Mouse (Mus musculus) heart, embryonic 14.5 days (tissue): ENCODE measurements at regions not wholly inside any gene's neighbourhood (a gene's known extent, or its start where the extent isn't known, plus 50 kb on each side); places are given as distances from the start of the nearest gene placed in this dataset.

ENCODE experiments used
- ATAC-seq: fragments of 200-750 bp; cut with Nextera tagmentation; 2 replicates; pipeline ENCODE4 v1.8.0; 2017; ENCODE audit warnings: low read depth, moderate TSS enrichment; ENCODE audit not compliant: insufficient number of reproducible peaks, insufficient read depth, low FRiP score
- H3K27ac ChIP-seq, 2 experiments: fragments of 200-500 bp in 1 of 2; fragments of 300-500 bp in 1 of 2; sonication (generic) in 1 of 2; replicated peaks in 1 of 2; 2 replicates each; pipeline ENCODE4 v1.5.1; 2012 to 2014; ENCODE audit warnings: low read depth in 2 of 2, low read length in 2 of 2, control low read depth in 1 of 2, mild to moderate bottlenecking in 1 of 2, mixed read lengths in 1 of 2; ENCODE audit not compliant: control insufficient read depth in 1 of 2, insufficient read depth in 1 of 2
- H3K27me3 ChIP-seq: fragments of 300-500 bp; sonication (generic); 2 replicates; pipeline ENCODE4 v1.6.1; 2014; ENCODE audit warnings: mild to moderate bottlenecking, low read length, control low read depth; ENCODE audit not compliant: control insufficient read depth, insufficient read depth
- H3K36me3 ChIP-seq: fragments of 300-500 bp; sonication (generic); 2 replicates; pipeline ENCODE4 v1.6.1; 2014; ENCODE audit warnings: mild to moderate bottlenecking, control low read depth, low read length, mixed read lengths; ENCODE audit not compliant: control insufficient read depth, insufficient read depth
- H3K4me1 ChIP-seq, 2 experiments: fragments of 200-500 bp in 1 of 2; fragments of 300-500 bp in 1 of 2; sonication (generic) in 1 of 2; 2 replicates each; pipeline ENCODE4 v1.6.1; 2012 to 2014; ENCODE audit warnings: low read length in 2 of 2, control low read depth in 1 of 2, mixed read lengths in 1 of 2; ENCODE audit not compliant: control insufficient read depth in 2 of 2, insufficient read depth in 2 of 2
- H3K4me2 ChIP-seq: fragments of 300-500 bp; sonication (generic); 2 replicates; pipeline ENCODE4 v1.6.1; 2014; ENCODE audit warnings: mild to moderate bottlenecking, low read length
- H3K4me3 ChIP-seq, 2 experiments: fragments of 200-500 bp in 1 of 2; fragments of 300-500 bp in 1 of 2; sonication (generic) in 1 of 2; 2 replicates each; pipeline ENCODE4 v1.5.1; 2012 to 2014; ENCODE audit warnings: low read length in 2 of 2, mild to moderate bottlenecking in 2 of 2, control low read depth in 1 of 2, low read depth in 1 of 2, moderate library complexity in 1 of 2; ENCODE audit not compliant: control insufficient read depth in 1 of 2, insufficient read depth in 1 of 2
- H3K9ac ChIP-seq: fragments of 300-500 bp; sonication (generic); 2 replicates; pipeline ENCODE4 v1.6.1; 2014; ENCODE audit warnings: mild to moderate bottlenecking, low read length
- H3K9me3 ChIP-seq: fragments of 300-500 bp; sonication (generic); 2 replicates; pipeline ENCODE4 v1.6.1; 2016; ENCODE audit warnings: low read length, control low read depth; ENCODE audit not compliant: control insufficient read depth
- WGBS: fragments of 180-500 bp; shearing (Covaris S2); extraction: QIAGEN DNeasy Blood & Tissue Kit; methylation state at CpG from one replicate; pipeline ENCODE4 v1.1.7; 2014; 5-methylcytosine and 5-hydroxymethylcytosine counted together

- Histone ChIP-seq H3K9me3 (no peaks in the 10 kb centered on the region), H3K4me2 (no peak overlapping the region), H3K36me3 (no peaks in the 10 kb centered on the region), H3K4me1 (peaks cover 13 to 26% of the 10 kb centered on the region in 2 experiments), H3K27ac (no peak overlapping the region), H3K4me3 (no peak overlapping the region), H3K27me3 (no peaks in the 10 kb centered on the region), H3K9ac (no peak overlapping the region)
- no peak for ATAC-seq
- WGBS, result 58% methylated on average over 3 of the region's 3 CpGs
Observed at GRCm38 (mm10) chr4:81996445-81996844, 553.8 kb upstream of the Mpdz start.

- ATAC-seq, result no peak
- Histone ChIP-seq H3K27ac (no peak overlapping the region), H3K9me3 (no peaks in the 10 kb centered on the region), H3K4me1 (peaks cover 5 to 16% of the 10 kb centered on the region in 2 experiments), H3K36me3 (no peaks in the 10 kb centered on the region), H3K27me3 (no peaks in the 10 kb centered on the region), H3K4me2 (no peak overlapping the region), H3K4me3 (no peak overlapping the region), H3K9ac (no peak overlapping the region)
- WGBS, result 83% methylated on average over 3 of the region's 3 CpGs
Observed at GRCm38 (mm10) chr4:81995243-81995642, 552.6 kb upstream of the Mpdz start.

GRCm38 (mm10) chr4:81988796-81989195 lies 546.2 kb upstream of the Mpdz start:
- ATAC-seq, result no peak
- Histone ChIP-seq H3K4me1 (peaks cover 0 to 4% of the 10 kb centered on the region in 2 experiments; a peak in 2 of 4 replicates), H3K27me3 (no peaks in the 10 kb centered on the region), H3K27ac (no peak overlapping the region), H3K4me2 (no peak overlapping the region), H3K9ac (no peak overlapping the region), H3K4me3 (no peak overlapping the region), H3K36me3 (no peaks in the 10 kb centered on the region), H3K9me3 (no peaks in the 10 kb centered on the region)
- WGBS, result 79% methylated on average over 2 of the region's 2 CpGs

GRCm38 (mm10) chr4:81986616-81987015 lies 544.0 kb upstream of the Mpdz start:
- Histone ChIP-seq H3K9ac (no peak overlapping the region), H3K4me1 (no peaks in the 10 kb centered on the region), H3K27ac (no peak overlapping the region), H3K36me3 (no peaks in the 10 kb centered on the region), H3K4me2 (no peak overlapping the region), H3K27me3 (no peaks in the 10 kb centered on the region), H3K9me3 (no peaks in the 10 kb centered on the region), H3K4me3 (no peak overlapping the region)
- WGBS, result 61% methylated on average over 4 of the region's 4 CpGs
- ATAC-seq, result no peak

- no peaks in the 10 kb centered on the region for H3K36me3 ChIP-seq
- H3K27ac ChIP-seq, result no peak overlapping the region
- ATAC-seq, result no peak
- no peaks in the 10 kb centered on the region; a peak in 1 of 4 replicates for H3K4me1 ChIP-seq
- no peak overlapping the region for H3K9ac ChIP-seq
- no peak overlapping the region for H3K4me2 ChIP-seq
- H3K4me3 ChIP-seq, result no peak overlapping the region
- 92% methylated on average over 1 of the region's 1 CpGs for WGBS
- H3K9me3 ChIP-seq, result no peaks in the 10 kb centered on the region
- no peaks in the 10 kb centered on the region for H3K27me3 ChIP-seq
Observed at GRCm38 (mm10) chr4:81981811-81982210, 539.2 kb upstream of the Mpdz start.

GRCm38 (mm10) chr4:81970472-81970871 lies 527.9 kb upstream of the Mpdz start:
- Histone ChIP-seq H3K36me3 (no peaks in the 10 kb centered on the region), H3K4me1 (peaks cover 2 to 4% of the 10 kb centered on the region in 2 experiments; a peak in 1 of 4 replicates), H3K4me3 (no peak overlapping the region), H3K9me3 (no peaks in the 10 kb centered on the region), H3K27me3 (no peaks in the 10 kb centered on the region), H3K9ac (no peak overlapping the region), H3K4me2 (no peak overlapping the region), H3K27ac (no peak overlapping the region)
- no peak for ATAC-seq
- WGBS, result 79% methylated on average over 10 of the region's 10 CpGs

- Histone ChIP-seq H3K4me1 (peaks cover 2 to 4% of the 10 kb centered on the region in 2 experiments; a peak in 1 of 4 replicates), H3K4me2 (no peak overlapping the region), H3K9ac (no peak overlapping the region), H3K9me3 (no peaks in the 10 kb centered on the region), H3K27me3 (no peaks in the 10 kb centered on the region), H3K4me3 (no peak overlapping the region), H3K36me3 (no peaks in the 10 kb centered on the region), H3K27ac (no peak overlapping the region)
- 43% methylated on average over 3 of the region's 3 CpGs for WGBS
- no peak for ATAC-seq
Observed at GRCm38 (mm10) chr4:81969621-81970115, 527.1 kb upstream of the Mpdz start.

- H3K36me3 ChIP-seq, result no peaks in the 10 kb centered on the region
- WGBS, result 67% methylated on average over 1 of the region's 1 CpGs
- H3K4me3 ChIP-seq, result no peak overlapping the region
- no peaks in the 10 kb centered on the region for H3K27me3 ChIP-seq
- no peak overlapping the region for H3K4me2 ChIP-seq
- H3K9ac ChIP-seq, result no peak overlapping the region
- H3K9me3 ChIP-seq, result no peaks in the 10 kb centered on the region
- no peak for ATAC-seq
- peaks cover 0 to 2% of the 10 kb centered on the region in 2 experiments; a peak in 1 of 4 replicates for H3K4me1 ChIP-seq
- H3K27ac ChIP-seq, result no peak overlapping the region
Observed at GRCm38 (mm10) chr4:81966054-81966623, 523.5 kb upstream of the Mpdz start.
